Mouse (Mus musculus): ENCODE measurements around the gene Spsb2. TPM values are rescaled to one million over a fixed set of nuclear protein-coding genes. Genes with fewer than 3 reads are reported as not detected.

Gene Spsb2
- total RNA-seq, 1 experiment: 10.1 TPM

GRCm38 (mm10) chr6:124859725-124860124 lies 51.3 kb downstream of the Spsb2 start:
- no peak overlapping the region for H3K9ac ChIP-seq (ENCODE audit: insufficient read depth, low read depth, low read length, poor library complexity, severe bottlenecking)

More at GRCm38 (mm10) chr6:124859725-124860124, 51.3 kb downstream of the Spsb2 start:
- peak overlapping the region in 1 of 2 experiments; percentile 35; a peak in 2 of 4 replicates for H3K4me3 ChIP-seq (ENCODE audit: insufficient read depth in 1 of 2, low read depth in 1 of 2, low read length in 2 of 2, poor library complexity in 1 of 2, severe bottlenecking in 1 of 2)
- peak; percentile 68 for DNase-seq (ENCODE audit: low read depth, low spot score)
- H3K4me1 ChIP-seq (ENCODE audit: control insufficient read depth in 2 of 2, insufficient read depth in 2 of 2, low read length in 2 of 2, poor library complexity in 1 of 2): peaks cover 7 to 44% of the 10 kb centered on the region in 2 experiments
- TF ChIP-seq ZC3H11A (IDR thresholded peaks at IDR 0.05; ENCODE audit: borderline replicate concordance, low read depth, low read length) (peak; percentile 53; the same call in 1 of the 2 replicates), HCFC1 (IDR thresholded peaks at IDR 0.05; ENCODE audit: borderline replicate concordance, insufficient read depth, low read length) (no peak), MAFK (IDR thresholded peaks at IDR 0.05; ENCODE audit: insufficient read depth, low read depth, low read length) (no peak), CHD2 (IDR thresholded peaks at IDR 0.05; ENCODE audit: low read depth, low read length) (no peak), ZNF384 (IDR thresholded peaks at IDR 0.05; ENCODE audit: low read depth, low read length) (no peak)
- in situ Hi-C loops (cut with MboI; ENCODE audit: low sequenced_read_pairs in 2 of 2, unreplicated experiment in 2 of 2): no loop called here
- H3K27ac ChIP-seq (ENCODE audit: insufficient read depth, low read depth, low read length, poor library complexity, severe bottlenecking): no peak overlapping the region
- no peaks in the 10 kb centered on the region for H3K9me3 ChIP-seq (ENCODE audit: control insufficient read depth, insufficient read depth, low read depth, low read length)
- H3K36me3 ChIP-seq (ENCODE audit: control insufficient read depth, insufficient read depth, low read length, poor library complexity, severe bottlenecking): no peaks in the 10 kb centered on the region; the same call in 1 of the 2 replicates

Other genes starting within 250 kb of the Spsb2 start
- 0.26 TPM in 1 of 2 replicates, not detected in the other for gene C1rb, start 238.4 kb upstream of the Spsb2 start, total RNA-seq (2012; rRNA removed)
- gene C1s2, start 172.6 kb upstream of the Spsb2 start, total RNA-seq (2012; rRNA removed): 0.27 and 0.63 TPM in 2 replicates
- 65.5 and 107 TPM in 2 replicates for gene Lpcat3, start 145.6 kb upstream of the Spsb2 start, total RNA-seq (2012; rRNA removed)
- gene Emg1, start 96.5 kb upstream of the Spsb2 start, total RNA-seq (2012; rRNA removed): 292 and 344 TPM in 2 replicates
- 530 and 581 TPM in 2 replicates for gene Phb2, start 96.3 kb upstream of the Spsb2 start, total RNA-seq (2012; rRNA removed)
- 15.1 and 16.5 TPM in 2 replicates for gene Ptpn6, start 69.9 kb upstream of the Spsb2 start, total RNA-seq (2012; rRNA removed)
- gene Grcc10, start 67.3 kb upstream of the Spsb2 start, total RNA-seq (2012; rRNA removed): 108 and 128 TPM in 2 replicates
- gene Gm45234, start 52.6 kb upstream of the Spsb2 start, total RNA-seq (2012; rRNA removed): 0.13 TPM in 1 of 2 replicates, not detected in the other
- 4.7 and 8.9 TPM in 2 replicates for gene Atn1, start 52.1 kb upstream of the Spsb2 start, total RNA-seq (2012; rRNA removed)
- gene Eno2, start 39.0 kb upstream of the Spsb2 start, total RNA-seq (2012; rRNA removed): 10.1 and 17.9 TPM in 2 replicates
- gene Lrrc23, start 28.9 kb upstream of the Spsb2 start, total RNA-seq (2012; rRNA removed): 0.37 TPM in 1 of 2 replicates, not detected in the other
- gene Tpi1, start 5.6 kb downstream of the Spsb2 start, total RNA-seq (2012; rRNA removed): 306 and 404 TPM in 2 replicates
- 149 and 150 TPM in 2 replicates for gene Usp5, start 20.8 kb downstream of the Spsb2 start, total RNA-seq (2012; rRNA removed)
- 128 and 137 TPM in 2 replicates for gene Cdca3, start 20.9 kb downstream of the Spsb2 start, total RNA-seq (2012; rRNA removed)
- 0.32 TPM in 1 of 2 replicates, not detected in the other for gene Gnb3, start 31.6 kb downstream of the Spsb2 start, total RNA-seq (2012; rRNA removed)
- 10.1 and 15.6 TPM in 2 replicates for gene P3h3, start 49.1 kb downstream of the Spsb2 start, total RNA-seq (2012; rRNA removed)
- 1.7 and 3.1 TPM in 2 replicates for gene Gpr162, start 55.3 kb downstream of the Spsb2 start, total RNA-seq (2012; rRNA removed)
- gene Cd4, start 79.6 kb downstream of the Spsb2 start, total RNA-seq (2012; rRNA removed): 0.37 and 0.49 TPM in 2 replicates
- 1.0 and 1.2 TPM in 2 replicates for gene Lag3, start 103.0 kb downstream of the Spsb2 start, total RNA-seq (2012; rRNA removed)
- gene Ptms, start 111.4 kb downstream of the Spsb2 start, total RNA-seq (2012; rRNA removed): 66.7 and 67.4 TPM in 2 replicates
- 179 and 196 TPM in 2 replicates for gene Mlf2, start 122.7 kb downstream of the Spsb2 start, total RNA-seq (2012; rRNA removed)
- gene Cops7a, start 156.9 kb downstream of the Spsb2 start, total RNA-seq (2012; rRNA removed): 138 and 141 TPM in 2 replicates
- gene Pianp, start 188.0 kb downstream of the Spsb2 start, total RNA-seq (2012; rRNA removed): 2.9 and 6.1 TPM in 2 replicates
- gene Zfp384, start 200.5 kb downstream of the Spsb2 start, total RNA-seq (2012; rRNA removed): 25.1 and 25.6 TPM in 2 replicates
- 32.4 and 50.2 TPM in 2 replicates for gene Ing4, start 231.1 kb downstream of the Spsb2 start, total RNA-seq (2012; rRNA removed)
- 9.6 and 31.2 TPM in 2 replicates for gene Acrbp, start 241.0 kb downstream of the Spsb2 start, total RNA-seq (2012; rRNA removed)